Mouse (Mus musculus): ENCODE measurements around the gene Lyrm4.
A peak's percentile ranks its signal among the peaks of the same experiment; 100 is the strongest.
"Not testable (repeated sequence)": the region's sequence is repeated elsewhere in the genome, so short reads cannot be mapped to it uniquely, and the experiment has no call there.

The Lyrm4 gene

GRCm38 (mm10) chr13:35995696-35996426 lies 121.5 kb downstream of the Lyrm4 start:
- DNase-seq (ENCODE audit: extremely low spot score) = no peak

DNA sequence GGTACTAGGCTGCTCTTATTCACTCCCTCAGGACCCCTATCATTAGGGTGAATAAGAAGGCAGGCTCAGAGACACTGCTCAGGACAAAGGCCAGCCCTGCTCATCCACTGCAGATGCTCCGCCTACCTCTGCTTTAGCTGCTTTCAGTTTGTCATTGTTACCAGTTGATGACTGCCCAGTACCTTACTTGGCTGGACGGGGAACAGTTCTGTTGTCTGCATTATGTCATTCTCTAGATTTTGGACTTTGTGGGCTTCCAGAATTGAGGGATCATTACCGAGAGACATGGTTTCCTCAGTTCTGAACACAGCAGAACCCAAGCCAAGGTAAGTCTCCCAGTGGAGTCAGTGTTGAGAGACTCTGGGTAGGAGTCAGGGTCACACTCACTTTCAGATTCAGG lies 122.1 kb downstream of the Lyrm4 start:
- no peak for DNase-seq (ENCODE audit: extremely low spot score)

- no peak for DNase-seq (ENCODE audit: extremely low spot score)
Observed at GRCm38 (mm10) chr13:35994067-35994466, 123.3 kb downstream of the Lyrm4 start.

DNA sequence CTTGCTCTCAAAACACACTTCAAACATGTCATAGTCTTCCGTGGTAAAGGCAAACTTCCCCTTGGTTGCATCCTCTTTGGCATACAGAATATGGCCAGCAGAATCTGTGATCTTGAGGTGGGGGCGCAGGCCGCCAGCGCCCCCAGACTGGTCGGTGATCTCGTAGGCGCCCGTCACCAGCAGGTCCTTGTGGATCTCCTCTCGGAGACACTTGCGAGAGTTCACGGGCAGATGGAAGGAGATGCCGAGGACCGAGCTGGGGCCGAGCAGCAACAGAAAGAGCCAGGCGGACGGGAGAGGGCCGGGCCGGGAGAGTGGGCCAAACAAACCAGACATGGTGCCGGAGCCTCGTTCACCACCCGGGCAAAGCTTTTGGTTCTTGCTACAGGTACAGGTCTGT lies 126.1 kb downstream of the Lyrm4 start:
- not testable (repeated sequence) for DNase-seq (ENCODE audit: extremely low spot score)

DNA sequence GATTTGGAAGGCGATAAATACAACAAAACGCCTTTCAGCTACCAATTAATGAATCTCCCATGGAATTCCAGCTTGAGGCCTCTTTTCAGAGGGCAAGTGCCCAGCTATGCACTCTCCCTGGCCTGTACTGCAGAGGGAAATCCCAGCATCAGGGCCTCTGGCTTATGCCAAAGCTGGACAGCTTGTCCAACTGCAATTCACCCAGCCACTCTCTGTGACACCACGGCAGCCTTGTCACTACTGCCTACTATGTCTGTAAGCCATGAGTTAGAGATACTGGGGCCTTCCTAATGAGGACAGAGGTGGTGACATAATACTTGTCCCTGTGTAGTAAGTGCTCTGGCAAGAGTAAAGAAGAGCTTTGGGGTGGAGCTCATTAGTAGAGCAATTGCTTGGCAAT lies 128.0 kb downstream of the Lyrm4 start:
- DNase-seq (ENCODE audit: extremely low spot score) = no peak

GRCm38 (mm10) chr13:35982985-35983384 lies 134.3 kb downstream of the Lyrm4 start:
- no peak for DNase-seq (ENCODE audit: extremely low spot score)

- DNase-seq (ENCODE audit: extremely low spot score) = no peak
Observed at GRCm38 (mm10) chr13:35980471-35980870, 136.9 kb downstream of the Lyrm4 start.

GRCm38 (mm10) chr13:35976912-35977311 lies 140.4 kb downstream of the Lyrm4 start:
- no peak for DNase-seq (ENCODE audit: extremely low spot score)

DNA sequence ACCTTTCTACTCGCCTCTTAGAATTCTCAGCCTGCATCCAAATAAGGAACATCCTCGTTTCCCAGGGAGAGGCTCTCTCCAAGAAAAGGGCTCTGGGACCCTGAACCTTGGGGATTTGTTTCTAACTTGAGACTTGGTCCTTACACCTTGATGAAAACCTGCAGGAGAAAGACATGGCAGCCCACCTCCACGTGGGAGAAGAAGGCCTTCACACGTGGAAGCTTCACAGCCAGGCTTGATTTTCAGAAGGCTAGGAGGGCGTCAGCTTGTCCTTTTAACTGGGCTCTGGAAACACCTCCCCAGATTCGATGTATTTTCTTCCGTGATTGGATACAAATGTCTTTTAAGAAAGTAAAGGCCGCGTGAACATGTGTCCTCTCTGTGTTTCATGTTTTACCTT lies 147.5 kb downstream of the Lyrm4 start:
- DNase-seq (ENCODE audit: extremely low spot score) = no peak

DNA sequence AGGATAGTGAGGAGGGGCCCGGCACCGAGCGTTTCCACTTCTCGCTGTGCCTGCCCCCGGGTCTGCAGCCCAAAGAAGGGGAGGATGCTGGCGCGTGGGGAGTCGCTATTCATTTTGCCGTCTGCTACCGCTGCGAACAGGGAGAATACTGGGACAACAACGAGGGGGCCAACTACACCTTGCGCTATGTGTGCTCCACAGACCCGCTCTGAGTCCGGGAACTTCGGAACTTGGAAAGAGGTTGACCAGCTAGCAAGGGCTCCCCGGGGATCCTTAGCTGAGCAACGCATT lies 147.9 kb downstream of the Lyrm4 start:
- no peak for DNase-seq (ENCODE audit: extremely low spot score)

GRCm38 (mm10) chr13:35968719-35969430 lies 148.5 kb downstream of the Lyrm4 start:
- peak; percentile 70 for DNase-seq (ENCODE audit: extremely low spot score)

GRCm38 (mm10) chr13:35968131-35968718 lies 149.1 kb downstream of the Lyrm4 start:
- no peak for DNase-seq (ENCODE audit: extremely low spot score)

GRCm38 (mm10) chr13:35967690-35968089 lies 149.6 kb downstream of the Lyrm4 start:
- DNase-seq (ENCODE audit: extremely low spot score) = peak; percentile 53

DNA sequence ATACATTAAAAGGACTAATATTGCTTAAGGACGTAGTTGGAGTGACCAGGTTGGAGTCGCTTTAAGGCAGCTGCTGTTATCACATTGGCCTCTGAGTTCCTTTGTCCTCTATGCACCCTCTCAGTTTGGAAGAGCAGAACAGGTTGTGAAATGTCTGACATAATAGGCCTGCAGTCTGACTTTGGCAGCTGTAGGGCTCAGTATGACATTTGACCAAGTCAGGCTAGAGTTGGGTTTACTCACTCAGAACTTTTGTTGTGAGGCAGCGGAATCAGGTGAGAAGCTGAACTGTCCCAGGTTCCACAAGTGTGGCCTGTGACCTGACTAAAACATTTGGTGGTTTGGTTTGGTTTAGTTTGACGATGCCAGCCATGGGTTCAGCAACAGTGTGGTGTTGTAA lies 153.7 kb downstream of the Lyrm4 start:
- no peak for DNase-seq (ENCODE audit: extremely low spot score)

GRCm38 (mm10) chr13:35959391-35960067 lies 157.8 kb downstream of the Lyrm4 start:
- DNase-seq (ENCODE audit: extremely low spot score) = no peak

- DNase-seq (ENCODE audit: extremely low spot score) = no peak
Observed at GRCm38 (mm10) chr13:35958539-35958938, 158.8 kb downstream of the Lyrm4 start, which contains the start of gene Ppp1r3g. Gene Ppp1r3g (plus strand): TSS chr13:35958839.

DNA sequence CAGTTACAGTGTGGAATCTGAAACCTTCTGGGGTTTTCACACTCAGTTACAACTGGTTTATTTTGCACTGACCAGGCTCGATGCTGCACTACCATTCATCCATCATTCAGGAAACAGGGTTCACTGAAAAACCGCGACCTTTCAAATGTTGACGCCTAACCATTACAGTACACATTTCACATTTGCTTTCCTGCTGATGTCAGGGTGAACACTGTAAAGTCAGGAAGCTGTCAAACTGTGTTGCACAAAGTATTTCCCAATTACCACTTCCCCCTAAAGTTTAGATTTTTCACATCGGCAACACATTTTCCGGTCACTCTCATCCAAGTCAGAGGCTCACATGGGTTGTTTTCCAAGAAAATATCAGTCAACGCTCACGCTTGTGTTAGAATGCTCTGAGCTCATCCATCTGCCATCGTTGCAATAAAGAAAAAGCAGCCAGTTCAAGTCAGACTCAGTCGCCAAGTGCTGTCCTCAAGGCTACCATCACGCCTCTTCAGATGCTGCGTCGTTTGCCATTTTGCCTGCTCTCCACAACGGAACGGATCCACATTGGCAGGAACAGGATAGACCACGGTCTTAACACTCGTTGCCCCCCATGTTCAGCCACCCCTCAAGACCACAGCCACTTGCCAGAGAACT lies 167.4 kb downstream of the Lyrm4 start:
- DNase-seq (ENCODE audit: extremely low spot score) = no peak

GRCm38 (mm10) chr13:35947354-35948000 lies 169.8 kb downstream of the Lyrm4 start:
- peak; percentile 67 for DNase-seq (ENCODE audit: extremely low spot score)

DNA sequence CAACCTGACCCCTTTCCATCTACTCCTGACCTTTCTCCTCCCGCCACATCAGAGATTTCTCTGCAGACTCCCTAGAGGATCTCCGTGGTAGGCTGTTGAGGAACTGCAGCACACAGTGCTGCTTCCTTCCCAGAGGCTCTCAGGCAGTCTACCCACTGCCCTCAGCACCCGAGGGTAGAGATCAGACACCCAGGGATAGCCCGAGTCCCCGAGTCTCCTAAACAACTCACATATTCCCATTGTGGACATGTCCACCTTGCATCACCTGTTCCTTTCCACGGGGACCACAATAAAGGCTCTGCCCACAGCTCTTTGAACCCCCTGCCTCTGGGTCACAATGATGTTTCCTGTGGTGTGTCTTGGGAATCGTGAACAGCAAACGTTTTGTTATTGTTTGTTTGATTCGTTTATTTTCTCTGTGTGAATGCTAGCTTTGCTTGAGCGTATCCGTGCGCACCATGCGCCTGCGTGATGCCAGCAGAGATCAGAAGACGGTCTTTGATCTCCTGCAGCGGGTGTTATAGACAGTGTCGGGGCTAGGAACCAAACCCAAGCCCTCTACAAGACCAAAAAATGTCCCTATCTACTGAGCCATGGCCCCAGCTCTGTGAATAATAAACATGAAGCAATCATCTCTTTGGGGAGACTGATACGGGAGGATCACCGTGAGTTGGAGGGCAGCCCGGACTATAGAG lies 170.5 kb downstream of the Lyrm4 start:
- DNase-seq (ENCODE audit: extremely low spot score) = no peak

GRCm38 (mm10) chr13:35940934-35941333 lies 176.4 kb downstream of the Lyrm4 start:
- DNase-seq (ENCODE audit: extremely low spot score) = no peak

All from embryo, embryonic 9.5 days (tissue).